Mouse (Mus musculus): ENCODE data around the gene Zfyve1. TPM values are rescaled to one million over a fixed set of nuclear protein-coding genes. Genes with fewer than 3 reads are reported as not detected.

Zfyve1 gene
- polyA plus RNA-seq, 1 experiment from 2014 or later, result 7.6 TPM

GRCm38 (mm10) chr12:83502190-83502589, 94.8 kb downstream of the Zfyve1 start:
- Histone ChIP-seq H3K9me3 (ENCODE audit: control insufficient read depth, low read length) (no peaks in the 10 kb centered on the region), H3K27ac (replicated peaks) (no peak overlapping the region), H3K27me3 (ENCODE audit: control insufficient read depth, insufficient read depth, low read length) (no peaks in the 10 kb centered on the region), H3K36me3 (ENCODE audit: control insufficient read depth, insufficient read depth, low read length) (no peaks in the 10 kb centered on the region), H3K4me2 (replicated peaks; ENCODE audit: low read depth) (no peak overlapping the region), H3K4me3 (ENCODE audit: low read depth, low read length) (no peak overlapping the region), H3K4me1 (replicated peaks; ENCODE audit: control insufficient read depth, insufficient read depth) (no peaks in the 10 kb centered on the region), H3K9ac (ENCODE audit: low read length) (no peak overlapping the region)
- ATAC-seq (ENCODE audit: low FRiP score, low TSS enrichment) (no peak), DNase-seq (ENCODE audit: low spot score) (peak; percentile 52)
- TF ChIP-seq CTCF (IDR thresholded peaks at IDR 0.05; ENCODE audit: low read depth) (peak; percentile 95), EP300 (optimal IDR thresholded peaks at IDR 0.05) (no peak)
- WGBS, result 6% methylated on average over 9 of the region's 9 CpGs

- no peak for TF ChIP-seq CTCF (IDR thresholded peaks at IDR 0.05; ENCODE audit: low read depth)
- no peak for TF ChIP-seq EP300 (optimal IDR thresholded peaks at IDR 0.05)
- Histone ChIP-seq H3K9ac (ENCODE audit: low read length) (no peak overlapping the region), H3K9me3 (ENCODE audit: control insufficient read depth, low read length) (no peaks in the 10 kb centered on the region), H3K36me3 (ENCODE audit: control insufficient read depth, insufficient read depth, low read length) (no peaks in the 10 kb centered on the region), H3K27me3 (ENCODE audit: control insufficient read depth, insufficient read depth, low read length) (no peaks in the 10 kb centered on the region), H3K4me3 (ENCODE audit: low read depth, low read length) (no peak overlapping the region), H3K4me1 (replicated peaks; ENCODE audit: control insufficient read depth, insufficient read depth) (no peaks in the 10 kb centered on the region), H3K4me2 (replicated peaks; ENCODE audit: low read depth) (no peak overlapping the region), H3K27ac (replicated peaks) (no peak overlapping the region)
- DNase-seq (ENCODE audit: low spot score) (no peak), ATAC-seq (ENCODE audit: low FRiP score, low TSS enrichment) (no peak)
- WGBS, result 76% methylated on average over 5 of the region's 5 CpGs
These were observed 97.8 kb downstream of the Zfyve1 start for GRCm38 (mm10) chr12:83499256-83499655.

GRCm38 (mm10) chr12:83497959-83498358, 99.1 kb downstream of the Zfyve1 start:
- no peak overlapping the region for H3K4me3 ChIP-seq (ENCODE audit: low read depth, low read length)
- no peak for TF ChIP-seq EP300 (optimal IDR thresholded peaks at IDR 0.05)
- TF ChIP-seq CTCF (IDR thresholded peaks at IDR 0.05; ENCODE audit: low read depth), result peak; percentile 24
- no peaks in the 10 kb centered on the region for H3K36me3 ChIP-seq (ENCODE audit: control insufficient read depth, insufficient read depth, low read length)
- H3K27ac ChIP-seq (replicated peaks), result no peak overlapping the region
- no peaks in the 10 kb centered on the region for H3K4me1 ChIP-seq (replicated peaks; ENCODE audit: control insufficient read depth, insufficient read depth)
- H3K9me3 ChIP-seq (ENCODE audit: control insufficient read depth, low read length), result no peaks in the 10 kb centered on the region
- H3K4me2 ChIP-seq (replicated peaks; ENCODE audit: low read depth), result no peak overlapping the region
- no peak for DNase-seq (ENCODE audit: low spot score)
- no peak for ATAC-seq (ENCODE audit: low FRiP score, low TSS enrichment)
- 89% methylated on average over 3 of the region's 3 CpGs for WGBS
- H3K9ac ChIP-seq (ENCODE audit: low read length), result no peak overlapping the region
- no peaks in the 10 kb centered on the region for H3K27me3 ChIP-seq (ENCODE audit: control insufficient read depth, insufficient read depth, low read length)

GRCm38 (mm10) chr12:83496736-83497135, 100.3 kb downstream of the Zfyve1 start:
- no peak overlapping the region for H3K4me2 ChIP-seq (replicated peaks; ENCODE audit: low read depth)
- ATAC-seq (ENCODE audit: low FRiP score, low TSS enrichment), result no peak
- H3K36me3 ChIP-seq (ENCODE audit: control insufficient read depth, insufficient read depth, low read length), result no peaks in the 10 kb centered on the region
- H3K4me1 ChIP-seq (replicated peaks; ENCODE audit: control insufficient read depth, insufficient read depth), result no peaks in the 10 kb centered on the region
- no peaks in the 10 kb centered on the region for H3K27me3 ChIP-seq (ENCODE audit: control insufficient read depth, insufficient read depth, low read length)
- H3K9ac ChIP-seq (ENCODE audit: low read length), result no peak overlapping the region
- DNase-seq (ENCODE audit: low spot score), result no peak
- no peaks in the 10 kb centered on the region for H3K9me3 ChIP-seq (ENCODE audit: control insufficient read depth, low read length)
- H3K4me3 ChIP-seq (ENCODE audit: low read depth, low read length), result no peak overlapping the region
- TF ChIP-seq CTCF (IDR thresholded peaks at IDR 0.05; ENCODE audit: low read depth), result no peak
- no peak for TF ChIP-seq EP300 (optimal IDR thresholded peaks at IDR 0.05)
- 92% methylated on average over 6 of the region's 6 CpGs for WGBS
- no peak overlapping the region for H3K27ac ChIP-seq (replicated peaks)

Other genes starting within 250 kb of the Zfyve1 start
- gene Dpf3, start 109.5 kb downstream of the Zfyve1 start, polyA plus RNA-seq (2015; fragmentation: Nextera tagmentation; extraction: Ambion mirVana), result 2.6 and 3.0 TPM in 2 replicates
- gene Dcaf4, start 76.8 kb downstream of the Zfyve1 start, polyA plus RNA-seq (2015; fragmentation: Nextera tagmentation; extraction: Ambion mirVana), result 19.7 and 21.6 TPM in 2 replicates
- 105 and 115 TPM in 2 replicates for gene Rbm25, start 34.0 kb upstream of the Zfyve1 start, polyA plus RNA-seq (2015; fragmentation: Nextera tagmentation; extraction: Ambion mirVana)
- 64.7 and 67.2 TPM in 2 replicates for gene Psen1, start 90.9 kb upstream of the Zfyve1 start, polyA plus RNA-seq (2015; fragmentation: Nextera tagmentation; extraction: Ambion mirVana)
- 2.1 and 2.5 TPM in 2 replicates for gene Papln, start 166.4 kb upstream of the Zfyve1 start, polyA plus RNA-seq (2015; fragmentation: Nextera tagmentation; extraction: Ambion mirVana)

Measured in stomach, postnatal 0 days (tissue).